Mouse (Mus musculus): ENCODE measurements around the gene Mn1. TPM values are rescaled to one million over a fixed set of nuclear protein-coding genes. Genes with fewer than 3 reads are reported as not detected.

The Mn1 gene
- polyA plus RNA-seq, 1 experiment = 4.0 TPM

GRCm38 (mm10) chr5:111404721-111405120 lies 12.4 kb upstream of the Mn1 start:
- no peak for DNase-seq
- 76% methylated on average over 6 of the region's 6 CpGs for WGBS
- no peak for TF ChIP-seq POLR2A (IDR thresholded peaks at IDR 0.05; ENCODE audit: borderline replicate concordance, extremely low read depth, low read depth, low read length)
- TF ChIP-seq CTCF (IDR thresholded peaks at IDR 0.05; ENCODE audit: insufficient read depth, low read length) = no peak
- Histone ChIP-seq H3K4me1 (ENCODE audit: control insufficient read depth, insufficient read depth, low read length) (0 out of 2 replicates have a peak, but pooled peaks cover 3% of the 10 kb centered on the region), H3K4me3 (replicated peaks; ENCODE audit: extremely low read depth, low read depth, low read length) (no peak overlapping the region)

- 30% methylated on average over 14 of the region's 14 CpGs for WGBS
- peak; percentile 31 for DNase-seq
These were observed 8.6 kb upstream of the Mn1 start for GRCm38 (mm10) chr5:111408470-111409105.

GRCm38 (mm10) chr5:111409412-111410044 lies 7.6 kb upstream of the Mn1 start:
- DNase-seq = no peak
- TF ChIP-seq POLR2A (IDR thresholded peaks at IDR 0.05; ENCODE audit: borderline replicate concordance, extremely low read depth, low read depth, low read length) (no peak), CTCF (IDR thresholded peaks at IDR 0.05; ENCODE audit: insufficient read depth, low read length) (peak; percentile 55)
- H3K4me1 ChIP-seq (ENCODE audit: control insufficient read depth, insufficient read depth, low read length) = no peaks in the 10 kb centered on the region
- 0% methylated on average over 1 of the region's 1 CpGs for WGBS
- no peak overlapping the region for H3K4me3 ChIP-seq (replicated peaks; ENCODE audit: extremely low read depth, low read depth, low read length)

More at GRCm38 (mm10) chr5:111408470-111409105, 8.6 kb upstream of the Mn1 start:
- TF ChIP-seq CTCF (IDR thresholded peaks at IDR 0.05; ENCODE audit: insufficient read depth, low read length) (no peak), POLR2A (IDR thresholded peaks at IDR 0.05; ENCODE audit: borderline replicate concordance, extremely low read depth, low read depth, low read length) (no peak)
- H3K4me3 ChIP-seq (replicated peaks; ENCODE audit: extremely low read depth, low read depth, low read length) = no peak overlapping the region
- no peaks in the 10 kb centered on the region for H3K4me1 ChIP-seq (ENCODE audit: control insufficient read depth, insufficient read depth, low read length)

- TF ChIP-seq POLR2A (IDR thresholded peaks at IDR 0.05; ENCODE audit: borderline replicate concordance, extremely low read depth, low read depth, low read length) (no peak), CTCF (IDR thresholded peaks at IDR 0.05; ENCODE audit: insufficient read depth, low read length) (no peak)
- H3K4me1 ChIP-seq (ENCODE audit: control insufficient read depth, insufficient read depth, low read length) = no peaks in the 10 kb centered on the region
- 65% methylated on average over 3 of the region's 3 CpGs for WGBS
These were observed 6.5 kb upstream of the Mn1 start for GRCm38 (mm10) chr5:111410665-111411064.

GRCm38 (mm10) chr5:111414192-111414591 lies 3.0 kb upstream of the Mn1 start:
- H3K4me1 ChIP-seq (ENCODE audit: control insufficient read depth, insufficient read depth, low read length) = 0 out of 2 replicates have a peak, but pooled peaks cover 2% of the 10 kb centered on the region
- TF ChIP-seq CTCF (IDR thresholded peaks at IDR 0.05; ENCODE audit: insufficient read depth, low read length) (peak; percentile 74), POLR2A (IDR thresholded peaks at IDR 0.05; ENCODE audit: borderline replicate concordance, extremely low read depth, low read depth, low read length) (no peak)
- H3K4me3 ChIP-seq (replicated peaks; ENCODE audit: extremely low read depth, low read depth, low read length) = no peak overlapping the region
- 0% methylated on average over 5 of the region's 5 CpGs for WGBS
- DNase-seq = peak; percentile 67

More at GRCm38 (mm10) chr5:111410665-111411064, 6.5 kb upstream of the Mn1 start:
- H3K4me3 ChIP-seq (replicated peaks; ENCODE audit: extremely low read depth, low read depth, low read length) = no peak overlapping the region
- DNase-seq = no peak

- no peak for DNase-seq
- TF ChIP-seq POLR2A (IDR thresholded peaks at IDR 0.05; ENCODE audit: borderline replicate concordance, extremely low read depth, low read depth, low read length) (no peak), CTCF (IDR thresholded peaks at IDR 0.05; ENCODE audit: insufficient read depth, low read length) (no peak)
- no peak overlapping the region for H3K4me3 ChIP-seq (replicated peaks; ENCODE audit: extremely low read depth, low read depth, low read length)
- 0 out of 2 replicates have a peak, but pooled peaks cover 2% of the 10 kb centered on the region for H3K4me1 ChIP-seq (ENCODE audit: control insufficient read depth, insufficient read depth, low read length)
- WGBS = 76% methylated on average over 4 of the region's 4 CpGs
These were observed 2.4 kb upstream of the Mn1 start for GRCm38 (mm10) chr5:111414770-111415249.

DNA sequence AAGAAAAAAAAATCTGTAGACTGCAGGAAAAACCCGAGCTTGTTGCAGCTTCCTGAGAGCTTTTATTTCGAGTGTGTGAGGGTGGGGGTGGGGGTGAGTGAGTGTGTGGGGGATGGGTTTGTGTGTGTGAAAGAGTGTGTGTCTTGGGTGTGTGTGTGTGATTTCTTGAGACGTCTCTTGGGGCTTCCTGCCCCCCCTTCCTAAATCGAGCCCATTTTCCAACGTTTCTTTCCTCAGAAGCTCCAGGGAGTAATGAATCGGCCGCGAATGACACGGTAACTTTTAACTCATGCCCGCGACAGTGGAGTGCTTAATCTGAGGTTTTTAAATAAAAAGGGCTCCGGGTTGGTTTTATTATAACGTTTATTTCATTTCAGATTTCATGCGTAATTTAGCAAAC lies 1.6 kb upstream of the Mn1 start:
- TF ChIP-seq POLR2A (IDR thresholded peaks at IDR 0.05; ENCODE audit: borderline replicate concordance, extremely low read depth, low read depth, low read length) = no peak
- no peak for TF ChIP-seq CTCF (IDR thresholded peaks at IDR 0.05; ENCODE audit: insufficient read depth, low read length)
- Histone ChIP-seq H3K4me3 (replicated peaks; ENCODE audit: extremely low read depth, low read depth, low read length) (no peak overlapping the region), H3K4me1 (ENCODE audit: control insufficient read depth, insufficient read depth, low read length) (0 out of 2 replicates have a peak, but pooled peaks cover 2% of the 10 kb centered on the region)
- 13% methylated on average over 14 of the region's 14 CpGs for WGBS
- DNase-seq = no peak

DNA sequence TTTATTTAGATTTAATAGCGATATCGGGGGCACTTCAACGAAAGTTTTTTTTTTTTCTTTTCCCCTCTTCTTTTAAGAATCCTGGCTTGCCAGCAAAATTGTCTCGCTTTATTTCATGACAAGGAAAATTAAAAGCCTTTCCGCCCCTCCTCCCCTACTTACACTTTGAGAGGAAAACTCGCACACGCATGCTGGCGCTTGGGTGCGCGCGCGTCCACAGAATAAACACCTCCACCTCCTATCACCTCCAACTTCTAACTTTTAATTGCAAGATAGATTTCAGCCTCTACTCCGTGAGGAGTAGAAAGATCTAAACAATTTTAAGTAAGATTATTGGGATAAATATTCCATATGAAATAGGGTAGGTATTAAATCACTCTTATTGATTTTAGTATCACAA lies 1.1 kb upstream of the Mn1 start:
- Histone ChIP-seq H3K4me1 (ENCODE audit: control insufficient read depth, insufficient read depth, low read length) (0 out of 2 replicates have a peak, but pooled peaks cover 2% of the 10 kb centered on the region), H3K4me3 (replicated peaks; ENCODE audit: extremely low read depth, low read depth, low read length) (no peak overlapping the region)
- TF ChIP-seq CTCF (IDR thresholded peaks at IDR 0.05; ENCODE audit: insufficient read depth, low read length) (no peak), POLR2A (IDR thresholded peaks at IDR 0.05; ENCODE audit: borderline replicate concordance, extremely low read depth, low read depth, low read length) (no peak)
- no peak for DNase-seq
- WGBS = 5% methylated on average over 13 of the region's 13 CpGs

- under 1% methylated on average over 105 of the region's 105 CpGs for WGBS
- Histone ChIP-seq H3K4me1 (ENCODE audit: control insufficient read depth, insufficient read depth, low read length) (0 out of 2 replicates have a peak, but pooled peaks cover 2% of the 10 kb centered on the region), H3K4me3 (replicated peaks; ENCODE audit: extremely low read depth, low read depth, low read length) (peak overlapping the region; percentile 75)
- peak; percentile 34 for DNase-seq
- no peak for TF ChIP-seq POLR2A (IDR thresholded peaks at IDR 0.05; ENCODE audit: borderline replicate concordance, extremely low read depth, low read depth, low read length)
These were observed 393 bp downstream of the Mn1 start for GRCm38 (mm10) chr5:111417378-111418131.

All from lung, adult 2 months (tissue).